Mouse (Mus musculus): ENCODE results near the gene Utp14a. TPM values are rescaled to one million over a fixed set of nuclear protein-coding genes. Genes with fewer than 3 reads are reported as not detected.

Gene Utp14a
- total RNA-seq, 1 experiment from 2014 or later, result 41.0 TPM

DNA sequence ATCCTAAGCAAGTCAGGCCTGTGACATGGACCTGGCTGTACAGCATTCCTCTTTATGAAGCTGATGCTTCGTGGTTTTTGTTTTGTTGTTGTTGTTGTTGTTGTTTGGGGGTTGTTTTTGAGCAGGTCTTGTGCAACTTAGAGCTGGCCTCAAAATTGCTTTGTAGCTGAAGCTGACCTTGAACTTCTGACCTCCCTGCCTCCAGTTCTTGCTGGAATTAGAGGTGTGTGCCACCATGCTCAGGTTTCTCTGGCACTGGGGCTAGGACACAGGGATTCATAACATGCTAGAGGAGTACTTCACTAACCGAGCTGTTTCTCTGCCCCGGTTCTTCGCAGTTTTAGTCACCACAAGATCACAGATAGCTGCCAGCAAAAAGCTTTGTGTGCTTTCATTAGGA is 48.7 kb downstream of the Utp14a start:
- no peak for ATAC-seq (replicated peaks; ENCODE audit: insufficient number of reproducible peaks, low FRiP score, low TSS enrichment, poor library complexity, severe bottlenecking)

DNA sequence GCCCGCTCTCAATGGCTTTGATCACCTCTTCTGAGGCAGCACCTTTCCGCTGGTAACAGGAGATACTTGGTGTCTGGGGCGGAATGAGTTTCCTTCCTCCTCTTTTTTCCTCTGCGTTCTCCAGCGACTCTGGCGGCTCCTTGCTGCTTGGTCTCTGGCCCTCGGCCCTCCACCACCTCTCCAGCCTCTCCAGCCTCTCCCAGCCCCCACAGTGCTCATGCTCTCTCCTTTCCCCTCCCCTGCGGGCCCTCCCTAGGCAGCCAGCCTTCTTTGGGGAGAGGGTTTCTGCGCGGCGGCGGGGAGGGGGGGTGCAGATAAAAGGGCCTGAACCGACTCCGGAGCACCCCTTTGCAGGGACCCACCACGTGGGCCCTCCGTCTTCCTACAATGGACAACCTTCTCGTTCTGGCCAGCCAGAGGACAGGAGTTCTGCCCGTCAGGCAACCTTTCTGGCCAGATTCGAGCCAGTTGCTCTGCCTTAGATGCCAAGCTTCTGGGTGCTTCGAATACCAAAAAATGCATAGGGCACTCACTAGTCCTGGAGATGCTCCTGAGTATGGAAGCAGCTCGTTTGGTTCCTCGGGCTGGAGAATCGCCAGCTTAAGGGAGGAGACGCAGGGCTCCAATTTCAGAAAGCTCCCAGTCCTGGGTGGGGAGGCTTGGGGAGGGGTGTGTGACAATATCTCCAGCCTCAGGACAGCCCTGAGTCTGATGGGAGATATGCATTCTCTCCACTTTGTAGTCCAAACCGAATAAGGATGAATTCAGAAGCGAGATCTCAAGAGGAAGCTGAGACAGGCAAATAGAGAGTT is 54.2 kb downstream of the Utp14a start:
- ATAC-seq (replicated peaks; ENCODE audit: insufficient number of reproducible peaks, low FRiP score, low TSS enrichment, poor library complexity, severe bottlenecking), result no peak

DNA sequence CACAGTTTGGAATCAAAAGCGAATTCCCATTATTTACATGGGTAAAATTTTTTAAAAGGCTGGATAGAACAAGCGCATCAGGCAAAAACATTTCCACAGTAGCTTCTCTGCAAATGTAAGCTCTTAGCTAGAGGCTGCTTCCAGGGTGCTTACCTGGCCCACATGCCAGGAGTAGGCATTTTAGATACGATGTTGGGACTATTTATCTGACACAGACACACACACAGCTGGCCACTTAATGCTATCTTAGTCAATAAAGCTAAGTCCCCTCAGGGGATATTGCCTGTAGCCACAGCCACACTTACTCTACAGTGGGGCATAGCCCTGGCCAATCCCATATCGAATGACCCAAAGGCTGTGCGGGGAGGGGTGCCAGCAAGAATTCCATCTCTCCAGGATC is 55.1 kb downstream of the Utp14a start:
- ATAC-seq (replicated peaks; ENCODE audit: insufficient number of reproducible peaks, low FRiP score, low TSS enrichment, poor library complexity, severe bottlenecking), result no peak

DNA sequence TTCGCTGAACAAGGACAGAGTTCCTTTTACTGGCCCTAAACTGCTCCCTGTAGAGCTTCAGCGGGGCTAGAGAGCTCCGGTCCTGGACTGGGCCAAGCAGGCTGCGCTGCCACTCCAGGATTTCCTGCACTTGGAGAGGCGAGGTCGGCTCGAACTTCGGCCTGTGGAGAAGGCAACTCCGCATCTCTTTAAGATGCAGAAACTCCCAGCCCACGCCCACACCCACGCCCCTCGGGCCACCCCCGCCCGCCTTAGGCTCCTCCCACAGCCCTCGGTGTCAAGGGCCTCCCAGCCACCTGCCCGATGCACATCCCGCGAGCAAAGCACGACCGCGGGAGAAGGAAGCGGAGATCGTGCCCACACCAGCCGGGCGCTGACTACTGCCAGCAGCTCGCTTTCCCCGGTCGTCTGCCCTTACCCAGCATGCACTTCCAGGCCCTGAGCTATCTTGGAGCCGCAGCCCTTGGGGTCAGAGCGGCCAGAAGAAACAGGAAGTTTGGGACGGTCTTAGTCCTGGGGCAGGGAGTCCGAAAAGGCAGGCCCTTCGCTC is 57.9 kb downstream of the Utp14a start:
- ATAC-seq (replicated peaks; ENCODE audit: insufficient number of reproducible peaks, low FRiP score, low TSS enrichment, poor library complexity, severe bottlenecking), result peak; percentile 91

DNA sequence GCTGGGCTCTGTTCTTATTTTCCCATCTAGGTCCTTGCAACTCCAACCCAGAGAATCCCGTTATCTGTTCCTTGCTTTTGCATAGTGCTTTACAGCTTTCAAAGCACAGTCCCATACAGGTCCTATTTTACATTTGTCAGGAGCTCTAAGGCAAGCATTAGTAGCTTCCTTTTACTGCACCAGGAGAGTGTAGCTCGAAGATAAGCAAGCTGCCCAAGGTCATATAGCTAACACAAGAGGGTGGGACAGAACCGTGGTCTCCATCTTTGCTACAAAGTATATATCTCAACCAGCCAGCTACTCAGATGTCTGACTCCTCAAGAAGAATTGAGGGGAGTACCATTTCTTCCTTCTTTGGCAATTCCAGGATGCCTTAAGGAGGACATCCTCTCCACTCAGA is 60.8 kb downstream of the Utp14a start:
- no peak for ATAC-seq (replicated peaks; ENCODE audit: insufficient number of reproducible peaks, low FRiP score, low TSS enrichment, poor library complexity, severe bottlenecking)

DNA sequence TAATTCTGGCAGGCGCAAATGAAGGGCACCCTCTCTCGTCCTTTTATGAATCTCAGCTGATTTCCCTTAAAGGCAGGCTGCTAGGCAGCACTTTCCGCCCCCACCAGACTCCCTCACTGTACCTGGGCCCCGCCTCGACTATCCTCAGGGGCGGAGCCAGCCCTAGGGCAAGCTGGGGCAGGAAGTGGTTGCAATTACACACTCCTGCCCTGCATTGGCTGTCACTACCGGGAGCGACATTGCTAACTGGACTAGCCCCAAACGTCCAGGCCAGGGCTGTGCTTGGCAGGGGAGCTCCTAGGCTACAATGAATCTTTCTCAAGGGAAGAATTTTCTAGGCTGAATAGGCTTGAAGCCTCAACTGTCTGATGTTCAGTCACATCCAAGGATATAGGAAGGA is 61.5 kb downstream of the Utp14a start:
- ATAC-seq (replicated peaks; ENCODE audit: insufficient number of reproducible peaks, low FRiP score, low TSS enrichment, poor library complexity, severe bottlenecking), result peak; percentile 70

Other genes starting within 250 kb of the Utp14a start
- gene Apln, start 222.0 kb upstream of the Utp14a start, total RNA-seq (2017), result 0.11 to 0.38 TPM (median 0.29 TPM) in 3 replicates
- not detected in 3 replicates for gene Xpnpep2, start 148.1 kb upstream of the Utp14a start, total RNA-seq (2017)
- 193 to 270 TPM (median 209 TPM) in 3 replicates for gene Sash3, start 110.4 kb upstream of the Utp14a start, total RNA-seq (2017)
- 19.7 to 23.7 TPM (median 22.4 TPM) in 3 replicates for gene Zdhhc9, start 48.0 kb upstream of the Utp14a start, total RNA-seq (2017)
- 2.1 to 13.5 TPM (median 4.3 TPM) in 3 replicates for gene Bcorl1, start 84.5 kb downstream of the Utp14a start, total RNA-seq (2017)
- gene Elf4, start 206.3 kb downstream of the Utp14a start, total RNA-seq (2017), result 35.9 to 86.3 TPM (median 41.4 TPM) in 3 replicates